Mouse (Mus musculus): ENCODE results near the gene Trp53inp2. TPM values are rescaled to one million over a fixed set of nuclear protein-coding genes. Genes with fewer than 3 reads are reported as not detected.

The Trp53inp2 gene
- 151 and 170 TPM in 2 replicates for polyA plus RNA-seq (2012; rRNA removed)

DNA sequence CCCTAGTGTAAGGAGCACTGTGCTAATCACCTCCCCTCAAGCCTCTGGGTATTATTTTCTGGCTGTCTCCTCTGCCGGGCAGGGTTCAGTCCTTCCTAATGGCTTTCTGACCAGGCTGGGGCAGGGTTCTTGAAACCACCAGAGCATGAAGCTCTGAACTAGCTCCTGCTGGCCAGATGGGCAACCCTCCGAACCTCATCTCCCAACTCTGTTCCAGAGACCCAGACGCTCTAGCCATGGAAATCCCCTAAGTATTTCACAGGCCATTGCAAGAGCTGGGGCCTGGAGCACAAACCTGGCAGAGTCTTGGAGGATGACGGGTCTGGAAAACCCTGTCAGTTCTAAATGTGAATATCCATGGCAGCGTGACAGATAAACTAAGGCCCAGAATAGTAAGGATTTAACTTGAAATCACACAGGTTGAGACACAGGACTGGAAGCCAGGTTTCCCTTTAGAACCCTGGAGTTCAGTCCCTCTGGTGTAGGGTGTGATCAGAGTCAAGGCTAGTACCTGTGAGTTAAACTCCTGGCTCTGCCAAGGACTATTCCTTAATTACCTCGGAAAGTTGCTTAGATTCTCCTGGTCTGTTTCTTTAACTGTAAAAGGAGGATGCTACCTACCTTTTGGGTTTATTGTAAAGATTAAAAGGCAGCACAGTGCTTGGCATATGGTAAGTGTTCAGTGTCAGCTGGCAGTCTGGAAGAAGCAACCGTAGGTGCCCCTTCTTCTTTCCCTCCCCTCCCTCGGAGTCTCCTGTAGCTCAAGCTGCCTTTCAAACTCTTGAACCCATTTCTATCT lies at the start of gene Trp53inp2:
TSS of gene Trp53inp2 (plus strand) at position 799 of the 799 bp plus-strand sequence.
- H3K4me1 ChIP-seq (ENCODE audit: control insufficient read depth, insufficient read depth, low read length) = peaks cover 7% of the 10 kb centered on the region
- peak within 1 kb of the TSS; percentile 100 for H3K27ac ChIP-seq (ENCODE audit: insufficient read depth, low read length)
- TF ChIP-seq CTCF (IDR thresholded peaks at IDR 0.05; ENCODE audit: extremely low read depth, insufficient read depth, low read length) (no peak), POLR2A (IDR thresholded peaks at IDR 0.05; ENCODE audit: extremely low read depth, insufficient read depth, low read length) (no peak)
- peak within 1 kb of the TSS; percentile 84 for H3K4me3 ChIP-seq (ENCODE audit: insufficient read depth, low read length)

DNA sequence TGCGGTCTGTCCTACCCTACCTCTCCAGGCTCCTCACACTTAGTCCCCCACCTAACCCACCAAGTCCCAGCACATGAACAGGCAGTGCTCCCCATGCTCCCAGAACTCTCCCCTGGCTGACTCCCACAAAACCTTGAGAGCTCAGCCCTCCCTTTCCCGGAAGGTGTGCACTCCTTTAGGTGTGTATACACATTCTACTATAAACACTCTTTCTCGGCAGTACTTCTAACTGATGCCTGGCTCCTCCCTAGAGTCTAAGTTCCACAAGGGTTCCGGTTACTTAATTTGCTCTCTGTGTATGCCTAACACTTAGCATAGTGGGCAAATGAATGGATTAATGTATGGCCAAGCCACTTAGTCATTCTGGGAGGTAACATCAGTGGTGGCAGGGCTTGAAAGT lies 49.5 kb upstream of the Trp53inp2 start:
- H3K4me3 ChIP-seq (ENCODE audit: insufficient read depth, low read length) = no peak overlapping the region
- TF ChIP-seq POLR2A (IDR thresholded peaks at IDR 0.05; ENCODE audit: extremely low read depth, insufficient read depth, low read length) = no peak
- TF ChIP-seq CTCF (IDR thresholded peaks at IDR 0.05; ENCODE audit: extremely low read depth, insufficient read depth, low read length) = no peak
- peak overlapping the region; percentile 60 for H3K27ac ChIP-seq (ENCODE audit: insufficient read depth, low read length)
- H3K4me1 ChIP-seq (ENCODE audit: control insufficient read depth, insufficient read depth, low read length) = no peaks in the 10 kb centered on the region

DNA sequence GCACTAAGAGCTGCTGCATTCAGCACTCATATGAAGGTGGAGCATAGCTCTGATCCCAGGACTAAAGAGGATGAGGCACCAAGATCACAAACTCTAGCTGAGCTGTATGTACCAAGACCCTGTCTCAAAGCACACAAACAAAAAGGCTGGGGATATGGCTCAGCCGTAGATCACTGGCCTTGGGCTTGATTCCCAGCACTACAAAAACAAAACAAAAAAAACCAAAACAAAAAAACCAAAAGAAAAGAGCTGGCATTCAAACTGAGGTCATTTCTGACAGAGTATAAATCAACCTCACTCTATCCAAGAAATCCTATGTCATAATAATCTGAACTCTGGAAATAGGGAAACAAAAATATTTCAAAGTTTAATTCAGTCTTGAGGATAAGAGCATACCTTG lies 47.4 kb upstream of the Trp53inp2 start:
- Histone ChIP-seq H3K4me1 (ENCODE audit: control insufficient read depth, insufficient read depth, low read length) (no peaks in the 10 kb centered on the region), H3K27ac (ENCODE audit: insufficient read depth, low read length) (no peak overlapping the region), H3K4me3 (ENCODE audit: insufficient read depth, low read length) (no peak overlapping the region)
- no peak for TF ChIP-seq POLR2A (IDR thresholded peaks at IDR 0.05; ENCODE audit: extremely low read depth, insufficient read depth, low read length)
- no peak for TF ChIP-seq CTCF (IDR thresholded peaks at IDR 0.05; ENCODE audit: extremely low read depth, insufficient read depth, low read length)

DNA sequence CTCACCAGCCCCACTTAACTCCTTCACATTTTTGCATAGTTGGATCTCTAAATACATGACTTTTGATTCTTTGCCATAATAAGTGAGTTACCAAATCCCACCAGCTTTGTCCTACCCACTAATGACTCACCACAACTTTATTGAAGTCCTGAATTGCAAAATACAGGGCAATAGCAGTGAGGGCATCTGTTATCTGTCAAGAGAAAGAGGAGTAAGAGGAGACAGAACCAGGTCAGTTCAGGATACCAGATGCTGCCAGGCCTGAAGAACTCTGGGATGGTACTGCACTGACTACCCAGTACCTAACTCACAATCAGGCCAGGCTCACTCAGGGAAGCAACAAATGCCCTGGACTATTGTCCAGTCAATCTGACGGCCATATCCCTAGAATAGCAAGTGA lies 45.6 kb upstream of the Trp53inp2 start:
- TF ChIP-seq CTCF (IDR thresholded peaks at IDR 0.05; ENCODE audit: extremely low read depth, insufficient read depth, low read length) = no peak
- TF ChIP-seq POLR2A (IDR thresholded peaks at IDR 0.05; ENCODE audit: extremely low read depth, insufficient read depth, low read length) = no peak
- no peak overlapping the region for H3K27ac ChIP-seq (ENCODE audit: insufficient read depth, low read length)
- H3K4me3 ChIP-seq (ENCODE audit: insufficient read depth, low read length) = no peak overlapping the region
- no peaks in the 10 kb centered on the region for H3K4me1 ChIP-seq (ENCODE audit: control insufficient read depth, insufficient read depth, low read length)

DNA sequence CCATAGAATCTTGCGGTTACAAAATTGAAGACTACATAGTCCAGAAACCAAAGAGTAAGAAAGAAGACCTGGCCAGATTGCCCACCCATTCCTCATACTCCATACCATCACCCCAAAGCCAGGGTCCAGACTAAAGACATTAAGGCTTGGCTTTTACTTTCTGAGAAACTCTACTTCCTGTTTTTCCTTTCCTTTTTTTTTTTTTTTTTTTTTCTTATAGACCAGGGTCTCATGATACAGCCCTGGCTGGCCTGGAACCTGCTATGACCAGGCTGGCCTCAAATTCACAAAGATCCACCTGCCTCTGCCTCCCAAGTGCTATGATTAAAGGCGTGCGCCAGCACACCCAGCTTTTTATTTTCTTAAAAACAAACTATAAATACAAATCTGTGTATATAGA lies 44.6 kb upstream of the Trp53inp2 start:
- no peak for TF ChIP-seq POLR2A (IDR thresholded peaks at IDR 0.05; ENCODE audit: extremely low read depth, insufficient read depth, low read length)
- no peak for TF ChIP-seq CTCF (IDR thresholded peaks at IDR 0.05; ENCODE audit: extremely low read depth, insufficient read depth, low read length)
- H3K27ac ChIP-seq (ENCODE audit: insufficient read depth, low read length) = no peak overlapping the region
- no peak overlapping the region for H3K4me3 ChIP-seq (ENCODE audit: insufficient read depth, low read length)
- no peaks in the 10 kb centered on the region for H3K4me1 ChIP-seq (ENCODE audit: control insufficient read depth, insufficient read depth, low read length)

DNA sequence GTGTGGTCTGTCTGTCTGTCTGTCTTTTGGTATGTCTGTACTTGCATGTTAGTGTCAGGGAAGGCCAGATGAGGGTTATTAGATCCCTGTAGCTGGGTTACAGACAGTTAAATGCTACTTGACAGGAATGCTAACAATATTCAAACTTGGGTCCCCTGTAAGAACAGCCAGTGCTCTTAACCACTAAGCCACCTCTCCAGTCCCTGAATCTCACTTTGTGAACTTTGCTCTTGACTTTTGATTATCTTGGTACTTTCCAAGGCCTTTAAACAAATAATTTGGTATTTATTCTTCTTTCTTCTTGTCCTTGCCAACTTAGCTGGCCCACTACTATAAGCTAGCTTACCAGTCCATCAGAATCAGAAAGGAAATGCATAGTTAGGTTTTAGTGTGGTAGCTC lies 40.7 kb upstream of the Trp53inp2 start:
- H3K4me1 ChIP-seq (ENCODE audit: control insufficient read depth, insufficient read depth, low read length) = no peaks in the 10 kb centered on the region
- TF ChIP-seq CTCF (IDR thresholded peaks at IDR 0.05; ENCODE audit: extremely low read depth, insufficient read depth, low read length) = no peak
- no peak for TF ChIP-seq POLR2A (IDR thresholded peaks at IDR 0.05; ENCODE audit: extremely low read depth, insufficient read depth, low read length)
- H3K4me3 ChIP-seq (ENCODE audit: insufficient read depth, low read length) = no peak overlapping the region
- H3K27ac ChIP-seq (ENCODE audit: insufficient read depth, low read length) = no peak overlapping the region

DNA sequence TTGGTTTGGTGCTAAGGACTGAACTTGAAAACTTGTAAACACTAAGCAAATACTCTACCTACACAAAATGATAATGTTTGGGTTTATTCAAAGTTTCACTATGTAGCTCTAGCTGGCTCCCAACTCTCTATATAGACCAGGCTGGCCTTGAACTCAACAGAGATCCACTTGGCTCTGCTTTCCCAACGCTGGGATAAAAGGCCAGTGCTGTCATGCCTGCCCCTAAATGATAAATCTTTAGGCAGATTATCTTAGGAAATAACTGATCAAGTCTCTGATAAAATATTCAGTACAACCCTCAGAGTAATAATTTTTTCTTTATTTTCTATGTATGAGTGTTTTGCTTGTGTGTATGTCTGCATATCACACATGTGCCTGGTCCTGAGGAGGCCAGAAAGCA lies 34.2 kb upstream of the Trp53inp2 start:
- H3K4me1 ChIP-seq (ENCODE audit: control insufficient read depth, insufficient read depth, low read length) = no peaks in the 10 kb centered on the region

DNA sequence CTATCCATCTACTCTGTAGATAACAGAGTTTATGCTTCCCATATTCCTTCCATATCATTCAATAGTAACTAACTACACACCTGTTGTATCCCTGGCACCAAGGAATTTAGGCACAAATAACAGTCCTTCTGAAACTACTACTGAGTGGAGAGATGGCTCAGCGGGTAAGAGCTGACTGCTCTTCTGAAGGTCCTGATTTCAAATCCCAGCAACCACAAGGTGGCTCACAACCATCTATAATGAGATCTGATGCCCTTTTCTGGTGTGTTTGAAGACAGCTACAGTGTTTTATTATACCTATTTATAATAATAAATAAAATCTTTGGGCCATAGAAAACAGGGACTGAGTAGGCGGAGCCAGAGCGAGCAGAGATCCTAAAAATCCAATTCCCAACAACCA lies 26.5 kb upstream of the Trp53inp2 start:
- Histone ChIP-seq H3K4me1 (ENCODE audit: control insufficient read depth, insufficient read depth, low read length) (no peaks in the 10 kb centered on the region), H3K27ac (ENCODE audit: insufficient read depth, low read length) (no peak overlapping the region), H3K4me3 (ENCODE audit: insufficient read depth, low read length) (no peak overlapping the region)
- TF ChIP-seq CTCF (IDR thresholded peaks at IDR 0.05; ENCODE audit: extremely low read depth, insufficient read depth, low read length) (no peak), POLR2A (IDR thresholded peaks at IDR 0.05; ENCODE audit: extremely low read depth, insufficient read depth, low read length) (no peak)

More for the DNA sequence above, 34.2 kb upstream of the Trp53inp2 start:
- TF ChIP-seq CTCF (IDR thresholded peaks at IDR 0.05; ENCODE audit: extremely low read depth, insufficient read depth, low read length) (no peak), POLR2A (IDR thresholded peaks at IDR 0.05; ENCODE audit: extremely low read depth, insufficient read depth, low read length) (no peak)
- no peak overlapping the region for H3K4me3 ChIP-seq (ENCODE audit: insufficient read depth, low read length)
- H3K27ac ChIP-seq (ENCODE audit: insufficient read depth, low read length) = no peak overlapping the region

DNA sequence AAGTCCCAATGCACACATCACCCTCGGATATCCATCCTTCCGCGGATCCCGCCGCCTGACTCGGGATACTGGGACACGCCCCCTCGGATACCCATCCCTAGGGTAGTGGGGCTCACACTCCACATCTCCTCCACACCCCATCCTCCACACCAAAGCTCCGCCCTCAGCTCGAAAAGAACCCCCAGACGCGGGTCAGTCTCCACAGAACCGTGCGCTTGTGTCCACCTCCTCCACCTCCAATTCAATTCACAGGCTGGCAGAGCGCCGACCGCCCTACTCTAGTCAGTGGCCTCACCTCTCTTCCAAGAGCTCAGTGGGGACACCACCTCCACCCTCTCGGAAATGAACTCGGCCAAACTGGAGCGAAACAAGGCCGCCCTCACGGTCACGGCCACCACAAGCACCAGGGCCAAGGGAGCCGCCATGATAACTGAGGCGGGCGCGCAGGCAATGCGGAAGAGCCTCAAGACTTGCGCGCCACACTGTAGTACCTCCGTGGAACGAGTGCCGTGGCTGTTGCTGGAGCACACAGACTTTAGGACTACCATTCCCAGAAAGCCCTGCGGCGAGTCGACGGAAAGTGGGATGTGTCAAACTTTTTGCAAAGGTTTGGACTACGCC lies 23.8 kb upstream of the Trp53inp2 start, which contains the start of gene Pigu:
TSS of gene Pigu (minus strand) at position 460 of the 621 bp plus-strand sequence.
- no peak within 1 kb of the TSS for H3K27ac ChIP-seq (ENCODE audit: insufficient read depth, low read length)
- TF ChIP-seq POLR2A (IDR thresholded peaks at IDR 0.05; ENCODE audit: extremely low read depth, insufficient read depth, low read length) = peak; percentile 95
- no peak for TF ChIP-seq CTCF (IDR thresholded peaks at IDR 0.05; ENCODE audit: extremely low read depth, insufficient read depth, low read length)
- peak within 1 kb of the TSS; percentile 87 for H3K4me3 ChIP-seq (ENCODE audit: insufficient read depth, low read length)
- H3K4me1 ChIP-seq (ENCODE audit: control insufficient read depth, insufficient read depth, low read length) = no peaks in the 10 kb centered on the region

Data from cortical plate, adult 2 months (tissue).